Mouse (Mus musculus) olfactory bulb, adult 2 months (tissue): ENCODE data around the gene Gmppb. TPM values are rescaled to one million over a fixed set of nuclear protein-coding genes. Genes with fewer than 3 reads are reported as not detected.

ENCODE experiments used
- H3K27ac ChIP-seq: fragments of 200-500 bp; 2 replicates; pipeline ENCODE4 v1.5.1; 2012; ENCODE audit warnings: low read depth, low read length; ENCODE audit not compliant: insufficient read depth
- H3K4me1 ChIP-seq: fragments of 200-500 bp; 2 replicates; pipeline ENCODE4 v1.6.1; 2012; ENCODE audit warnings: low read length; ENCODE audit not compliant: control insufficient read depth, insufficient read depth
- H3K4me3 ChIP-seq: fragments of 200-500 bp; 2 replicates; pipeline ENCODE4 v1.5.1; 2012; ENCODE audit warnings: mild to moderate bottlenecking, low read depth, low read length, moderate library complexity; ENCODE audit not compliant: insufficient read depth
- CTCF ChIP-seq: fragments of 200-500 bp; IDR thresholded peaks from 2 replicates; pipeline ENCODE4 v1.5.1; 2012; ENCODE audit warnings: low read depth, mild to moderate bottlenecking, low read length, moderate library complexity; ENCODE audit not compliant: insufficient read depth
- POLR2A ChIP-seq: fragments of 200-500 bp; IDR thresholded peaks from 2 replicates; pipeline ENCODE4 v1.6.1; 2012; ENCODE audit warnings: mild to moderate bottlenecking, low read depth, low read length, moderate library complexity; ENCODE audit not compliant: insufficient read depth
- WGBS: fragments of 180-500 bp; shearing (Covaris S2); methylation state at CpG from one replicate; pipeline ENCODE4 v1.1.7; 2018; 5-methylcytosine and 5-hydroxymethylcytosine counted together
- polyA plus RNA-seq: library from polyadenylated mRNA; stranded (reverse); fragments of >200 nt; gene quantifications from 2 replicates; pipeline ENCODE4 v1.2.4, GENCODE M21; 2012; ENCODE audit warnings: low replicate concordance; ENCODE audit not compliant: missing spikeins, insufficient read depth, insufficient read length

Gene Gmppb
- polyA plus RNA-seq, 1 experiment, result not detected

- Histone ChIP-seq H3K4me3 (no peak overlapping the region), H3K4me1 (peaks cover 12% of the 10 kb centered on the region), H3K27ac (no peak overlapping the region)
- WGBS, result 98% methylated on average over 7 of the region's 7 CpGs
- no peak for TF ChIP-seq CTCF
- no peak for TF ChIP-seq POLR2A
These were observed 41.6 kb downstream of the Gmppb start for GRCm38 (mm10) chr9:108090611-108091120.

- H3K4me1 ChIP-seq, result peaks cover 14% of the 10 kb centered on the region
- no peak for TF ChIP-seq CTCF
- no peak overlapping the region for H3K27ac ChIP-seq
- 69% methylated on average over 10 of the region's 10 CpGs for WGBS
- peak overlapping the region; percentile 57 for H3K4me3 ChIP-seq
These were observed 44.5 kb downstream of the Gmppb start for GRCm38 (mm10) chr9:108093586-108093985.

GRCm38 (mm10) chr9:108094184-108094941 lies 45.3 kb downstream of the Gmppb start, which contains the start of gene Apeh:
Apeh (minus strand) TSS chr9:108094606.
- under 1% methylated on average over 52 of the region's 52 CpGs for WGBS
- Histone ChIP-seq H3K4me3 (peak within 1 kb of the TSS; percentile 57), H3K4me1 (peaks cover 14% of the 10 kb centered on the region), H3K27ac (peak within 1 kb of the TSS; percentile 12; the same call in 1 of the 2 replicates)
- TF ChIP-seq CTCF, result no peak
- TF ChIP-seq POLR2A, result no peak; the same call in 1 of the 2 replicates

- Histone ChIP-seq H3K4me3 (peak overlapping the region; percentile 57), H3K4me1 (peaks cover 14% of the 10 kb centered on the region), H3K27ac (peak overlapping the region; percentile 12; the same call in 1 of the 2 replicates)
- under 1% methylated on average over 16 of the region's 16 CpGs for WGBS
- no peak for TF ChIP-seq CTCF
These were observed 46.0 kb downstream of the Gmppb start for GRCm38 (mm10) chr9:108094998-108095411.

GRCm38 (mm10) chr9:108095518-108095917 lies 46.5 kb downstream of the Gmppb start:
- 8% methylated on average over 3 of the region's 3 CpGs for WGBS
- H3K4me3 ChIP-seq, result no peak overlapping the region
- peaks cover 14% of the 10 kb centered on the region for H3K4me1 ChIP-seq
- no peak overlapping the region for H3K27ac ChIP-seq
- TF ChIP-seq POLR2A, result no peak
- TF ChIP-seq CTCF, result 0 out of 2 replicates have a peak, but pooled peaks have one; percentile 29

GRCm38 (mm10) chr9:108095949-108096712 lies 47.1 kb downstream of the Gmppb start:
- 57% methylated on average over 10 of the region's 10 CpGs for WGBS
- 0 out of 2 replicates have a peak overlapping the region, but pooled peaks have one; percentile 18 for H3K27ac ChIP-seq
- peaks cover 14% of the 10 kb centered on the region for H3K4me1 ChIP-seq
- TF ChIP-seq POLR2A (no peak), CTCF (no peak)
- H3K4me3 ChIP-seq, result no peak overlapping the region

- no peak overlapping the region for H3K27ac ChIP-seq
- no peak overlapping the region for H3K4me3 ChIP-seq
- peaks cover 7% of the 10 kb centered on the region for H3K4me1 ChIP-seq
- TF ChIP-seq CTCF, result no peak
- WGBS, result 90% methylated on average over 8 of the region's 8 CpGs
These were observed 50.6 kb downstream of the Gmppb start for GRCm38 (mm10) chr9:108099619-108100018.

Other genes starting within 250 kb of the Gmppb start
- gene Rbm6, start 176.0 kb upstream of the Gmppb start, polyA plus RNA-seq, result 246 and 345 TPM in 2 replicates
- not detected in 2 replicates for gene Mon1a, start 161.1 kb upstream of the Gmppb start, polyA plus RNA-seq
- not detected in 2 replicates for gene Mst1r, start 142.4 kb upstream of the Gmppb start, polyA plus RNA-seq
- gene Actl11, start 120.8 kb upstream of the Gmppb start, polyA plus RNA-seq, result not detected in 2 replicates
- gene Camkv, start 113.6 kb upstream of the Gmppb start, polyA plus RNA-seq, result not detected in 2 replicates
- not detected in 2 replicates for gene Traip, start 99.1 kb upstream of the Gmppb start, polyA plus RNA-seq
- not detected in 2 replicates for gene Uba7, start 73.7 kb upstream of the Gmppb start, polyA plus RNA-seq
- gene Gm20661, start 66.2 kb upstream of the Gmppb start, polyA plus RNA-seq, result not detected in 2 replicates
- not detected in 2 replicates for gene Inka1, start 63.4 kb upstream of the Gmppb start, polyA plus RNA-seq
- not detected in 2 replicates for gene Cdhr4, start 56.7 kb upstream of the Gmppb start, polyA plus RNA-seq
- not detected in 2 replicates for gene Gm20662, start 52.9 kb upstream of the Gmppb start, polyA plus RNA-seq
- gene Ip6k1, start 46.7 kb upstream of the Gmppb start, polyA plus RNA-seq, result 406 TPM in 1 of 2 replicates, not detected in the other
- gene Amigo3, start 3.9 kb downstream of the Gmppb start, polyA plus RNA-seq, result not detected in 2 replicates
- gene Mst1, start 31.2 kb downstream of the Gmppb start, polyA plus RNA-seq, result not detected in 2 replicates
- not detected in 2 replicates for gene Rnf123, start 34.1 kb downstream of the Gmppb start, polyA plus RNA-seq
- not detected in 2 replicates for gene Apeh, start 45.4 kb downstream of the Gmppb start, polyA plus RNA-seq
- gene Bsn, start 141.1 kb downstream of the Gmppb start, polyA plus RNA-seq, result not detected in 2 replicates
- gene Dag1, start 214.7 kb downstream of the Gmppb start, polyA plus RNA-seq, result not detected in 2 replicates
- not detected in 2 replicates for gene Nicn1, start 241.2 kb downstream of the Gmppb start, polyA plus RNA-seq
- gene Amt, start 247.6 kb downstream of the Gmppb start, polyA plus RNA-seq, result not detected in 2 replicates